Mouse (Mus musculus) stomach, postnatal 0 days (tissue): ENCODE data around the gene Ear6.

Experiments used
- CTCF ChIP-seq: IDR thresholded peaks from 2 replicates; pipeline ENCODE4 v1.5.1; 2016; ENCODE audit warnings: antibody characterized with exemption, low read depth, mild to moderate bottlenecking, moderate library complexity
- EP300 ChIP-seq: optimal IDR thresholded peaks from 2 replicates; pipeline ENCODE3; 2016; ENCODE audit warnings: antibody characterized with exemption

- TF ChIP-seq CTCF = no peak
- TF ChIP-seq EP300 = no peak
These were observed 36.3 kb downstream of the Ear6 start for GRCm38 (mm10) chr14:51889833-51890232.
